Mouse (Mus musculus) fibroblast of lung, adult 2 months (primary cell): Measurements from ENCODE around the gene Unc13b.
A peak's percentile ranks its signal among the peaks of the same experiment; 100 is the strongest.

Experiments used
- DNase-seq: peaks from one replicate; pipeline ENCODE4 v3.0.0-alpha.2; 2011; ENCODE audit warnings: low read depth

Gene Unc13b

DNA sequence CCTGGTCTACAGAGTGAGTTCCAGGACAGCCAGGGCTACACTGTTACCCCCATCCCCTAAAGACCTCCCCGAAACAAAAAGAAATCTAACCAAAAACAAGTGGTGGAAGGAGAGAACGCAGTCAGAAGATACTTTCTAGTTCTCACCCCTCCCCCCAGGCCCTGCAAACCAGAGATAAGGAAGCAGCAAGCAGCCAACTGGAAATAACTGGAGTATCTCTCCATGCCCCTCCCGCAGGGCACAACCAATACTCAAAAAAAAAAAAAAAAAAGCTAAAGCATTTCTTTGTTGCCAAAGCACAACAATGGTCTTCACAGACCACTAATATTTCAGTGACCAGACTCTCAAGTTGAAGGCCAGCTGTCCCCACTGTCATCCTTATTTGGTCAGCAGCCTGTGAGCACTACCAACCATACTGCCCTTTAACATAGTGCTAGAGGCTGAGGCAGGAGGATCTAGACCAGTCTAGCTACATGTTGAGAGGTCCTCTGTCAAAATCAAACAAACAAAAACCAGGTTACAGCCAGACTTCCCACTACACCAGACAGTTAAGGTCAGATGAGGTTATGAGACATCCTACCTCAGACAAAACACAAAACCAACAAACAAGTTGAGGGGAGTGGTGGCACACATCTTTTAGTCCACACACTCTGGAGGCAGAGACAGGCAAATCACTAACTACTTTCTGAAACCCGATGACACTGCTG lies 20.7 kb upstream of the Unc13b start:
- no peak for DNase-seq

- no peak for DNase-seq
These were observed 19.9 kb upstream of the Unc13b start for GRCm38 (mm10) chr4:43038567-43039495.

GRCm38 (mm10) chr4:43039609-43040008 lies 19.1 kb upstream of the Unc13b start:
- no peak for DNase-seq

DNA sequence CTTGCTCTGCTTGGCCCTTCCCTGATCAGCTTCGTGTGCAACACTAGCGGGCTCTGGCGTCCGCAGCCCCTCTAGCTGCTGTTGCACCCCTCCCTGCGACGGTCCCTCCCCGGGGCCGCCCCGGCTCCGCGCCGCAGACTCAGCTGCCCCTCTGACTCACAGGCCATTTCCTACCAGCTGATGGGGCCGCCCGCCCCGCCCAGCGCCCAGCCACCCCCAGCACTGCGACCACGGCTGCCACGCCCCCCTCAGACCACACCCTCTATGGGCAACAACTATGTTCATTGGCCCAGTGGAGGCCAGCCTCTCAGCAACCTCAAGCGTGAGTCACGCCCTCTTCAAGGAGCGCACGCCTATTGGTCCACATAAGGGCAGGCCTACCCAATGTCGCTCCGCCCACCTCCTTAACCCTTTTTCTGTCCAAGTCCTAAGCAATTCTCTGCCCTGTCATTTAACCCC lies 18.6 kb upstream of the Unc13b start:
- DNase-seq: peak; percentile 94

DNA sequence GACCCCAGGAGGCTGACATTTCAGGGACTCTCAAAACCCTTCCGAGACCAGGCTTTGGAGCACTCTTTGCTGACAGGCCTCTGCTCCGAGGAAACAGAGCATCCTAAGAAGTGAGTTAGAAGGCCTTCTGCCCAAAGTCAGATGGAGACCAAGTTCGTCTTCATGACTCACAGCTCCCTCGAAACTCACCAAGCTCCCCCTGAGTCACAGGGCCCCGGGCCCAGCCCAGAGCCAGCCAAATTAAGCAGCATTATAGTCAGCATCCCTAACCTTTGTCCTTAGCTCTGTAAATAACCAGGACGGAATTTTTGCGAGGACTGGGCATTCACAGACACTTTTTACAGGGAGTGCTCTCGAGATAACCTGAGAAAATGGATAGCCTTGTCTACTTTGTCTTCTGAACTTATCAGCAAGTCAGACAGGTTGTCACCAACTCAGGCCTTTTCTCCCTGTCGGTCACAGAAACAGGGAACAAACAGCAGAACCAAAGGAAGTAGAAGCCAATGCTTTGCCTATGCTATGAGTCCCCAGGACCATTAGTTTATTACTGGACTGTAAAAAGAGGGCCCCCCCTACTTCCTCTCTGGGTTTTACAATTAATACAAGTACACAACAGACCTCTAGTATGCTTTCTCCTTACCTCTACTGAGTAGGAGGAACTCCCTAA lies 17.7 kb upstream of the Unc13b start:
- no peak for DNase-seq

DNA sequence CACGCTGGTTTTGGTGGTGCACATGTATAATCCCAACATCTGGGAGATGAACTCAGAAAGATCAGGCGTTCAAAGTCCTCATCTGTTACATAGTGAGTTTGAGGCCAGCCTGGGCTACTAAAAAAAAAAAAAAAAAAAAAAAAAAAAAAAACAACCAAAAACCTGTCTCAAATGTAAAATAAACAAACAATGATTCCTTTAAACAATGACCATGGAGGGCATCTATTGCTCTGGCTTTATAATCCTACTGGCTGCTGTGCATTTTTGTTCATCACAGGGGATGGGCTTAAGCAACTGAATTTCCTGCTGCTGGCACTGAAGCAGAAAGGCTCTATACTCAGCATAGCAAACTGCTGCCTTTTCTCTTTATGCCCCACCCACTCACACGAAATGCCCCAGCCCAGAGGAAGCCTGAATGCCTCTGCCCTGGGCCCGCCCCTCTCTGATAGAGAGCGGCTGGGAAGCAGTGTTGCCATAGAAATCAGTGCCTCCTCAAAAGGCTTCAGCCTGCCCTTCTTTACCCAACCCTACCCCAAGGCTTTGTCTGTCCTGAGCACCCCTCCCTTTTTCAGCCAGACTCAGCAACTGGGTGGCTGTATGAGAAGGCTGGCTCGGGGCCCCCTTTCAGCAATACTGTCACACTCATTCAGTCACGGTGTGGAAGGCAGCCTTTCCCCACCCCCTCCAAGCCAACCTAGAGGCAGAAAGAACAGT lies 15.0 kb upstream of the Unc13b start:
- no peak for DNase-seq

GRCm38 (mm10) chr4:43044673-43045072 lies 14.1 kb upstream of the Unc13b start:
- no peak for DNase-seq

DNA sequence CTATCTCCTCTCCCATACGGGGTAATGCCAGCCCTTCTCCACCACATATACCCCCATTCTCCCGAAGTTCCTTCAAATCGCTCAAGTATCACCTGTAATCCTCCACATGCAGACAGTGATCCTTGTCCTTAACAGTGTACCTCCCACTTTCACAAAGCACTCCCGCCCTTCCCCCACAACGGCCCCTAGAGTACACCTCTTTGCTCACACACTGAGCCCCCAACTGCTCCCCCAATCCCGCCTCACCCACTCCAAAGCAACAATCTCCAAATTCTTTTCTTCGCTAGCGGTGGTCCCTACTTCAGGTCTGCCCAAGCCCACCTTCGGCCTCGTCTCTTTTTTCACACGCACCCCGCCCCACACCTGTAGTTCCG lies 13.5 kb upstream of the Unc13b start:
- DNase-seq: no peak

DNA sequence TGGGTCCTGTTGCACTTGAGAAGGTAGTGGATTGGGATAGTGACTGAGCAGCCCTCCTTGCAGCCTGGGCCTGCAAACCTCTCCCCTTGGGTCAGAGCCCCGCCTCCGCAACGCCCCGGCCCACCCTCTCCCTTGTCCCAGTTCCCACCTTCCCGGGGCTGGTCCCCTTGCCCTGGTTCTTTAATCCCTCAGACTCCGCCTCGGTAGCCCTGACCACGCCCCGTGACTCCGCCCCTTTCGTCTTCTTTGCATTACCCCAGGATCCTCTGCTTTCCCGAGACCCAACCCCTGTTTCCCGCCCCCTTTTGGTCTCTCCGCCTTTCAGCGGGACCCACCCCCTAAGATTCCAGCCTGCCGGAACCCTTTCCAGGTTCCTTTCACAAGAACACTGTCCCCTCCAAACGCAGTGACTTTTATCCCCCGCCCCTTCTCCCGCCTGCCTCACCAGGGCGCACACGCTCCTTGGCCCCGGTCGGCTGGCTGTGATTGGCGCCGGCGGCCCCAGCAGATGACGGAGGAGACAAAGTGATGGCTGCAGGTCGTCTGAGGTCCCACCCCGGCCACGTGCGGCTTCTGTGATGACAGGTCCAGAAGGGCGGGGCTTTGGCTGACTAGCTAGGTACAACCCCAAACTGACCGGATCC lies 13.0 kb upstream of the Unc13b start, which contains the start of gene Fam214b:
Gene Fam214b, minus strand, starts transcription at position 562 of the 644 bp plus-strand sequence.
- peak; percentile 91 for DNase-seq

GRCm38 (mm10) chr4:43046607-43047006 lies 12.1 kb upstream of the Unc13b start:
- no peak for DNase-seq

DNA sequence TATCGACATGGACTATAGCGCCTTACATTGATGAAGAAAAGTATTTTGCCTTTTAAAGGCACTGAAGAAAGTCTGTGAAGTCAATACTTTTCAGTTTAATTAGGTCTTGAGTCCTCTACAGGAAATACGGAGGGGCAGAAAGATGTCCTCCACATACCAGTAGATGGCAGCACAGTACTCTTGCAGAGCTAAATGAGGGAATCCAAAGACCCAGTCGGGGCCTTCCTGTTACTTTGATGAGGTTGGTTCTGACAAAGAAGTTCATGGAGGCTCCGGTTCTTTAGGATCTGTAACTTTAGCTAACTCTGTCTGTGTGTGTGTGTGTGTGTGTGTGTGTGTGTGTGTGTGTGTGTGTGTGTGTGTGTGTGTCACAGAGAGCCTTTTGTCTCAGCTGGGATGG lies 11.5 kb upstream of the Unc13b start:
- no peak for DNase-seq

DNA sequence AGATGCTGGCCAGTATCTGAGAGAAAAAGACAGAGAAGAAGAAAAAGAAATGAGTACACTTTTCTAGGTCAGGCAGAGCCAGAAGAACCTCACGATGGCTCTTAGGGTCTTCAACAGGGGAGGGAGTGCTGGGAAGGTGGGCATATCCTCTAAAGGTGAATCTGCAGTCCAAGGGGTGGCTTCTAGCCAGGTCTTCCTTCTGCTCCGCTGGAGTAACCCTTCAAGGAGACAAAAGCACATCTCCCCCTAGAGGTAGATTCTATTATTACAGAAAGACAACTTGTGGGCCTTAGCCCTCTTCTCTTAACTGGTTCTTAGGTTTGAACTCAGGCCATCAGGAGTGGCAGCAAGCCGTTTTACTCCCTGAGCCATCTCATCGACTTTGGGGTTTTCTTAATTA lies 6.1 kb upstream of the Unc13b start:
- DNase-seq: no peak

DNA sequence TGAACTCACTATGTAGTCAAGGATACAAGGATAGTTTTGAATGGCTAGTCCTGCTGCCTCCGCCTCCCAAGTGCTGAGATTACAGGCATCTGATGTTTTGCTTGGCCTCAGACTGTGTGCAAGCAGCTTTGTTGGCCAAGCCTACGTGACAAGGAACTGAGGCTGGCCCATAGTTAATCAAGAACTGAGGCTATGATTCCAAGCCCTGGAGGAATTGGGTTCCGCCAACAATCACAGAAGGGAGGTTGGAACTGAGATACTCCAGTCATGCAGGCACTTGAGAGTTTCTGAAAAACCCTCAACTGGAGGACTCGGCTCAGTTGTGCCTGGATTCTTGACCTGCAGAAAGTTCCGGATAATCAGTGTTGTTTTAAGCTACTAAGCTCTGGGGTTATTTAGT lies 1.1 kb upstream of the Unc13b start:
- no peak for DNase-seq

GRCm38 (mm10) chr4:43058392-43058752 lies 381 bp upstream of the Unc13b start:
- DNase-seq: no peak

- DNase-seq: no peak
These were observed 944 bp downstream of the Unc13b start for GRCm38 (mm10) chr4:43059697-43060096.

GRCm38 (mm10) chr4:43060286-43060685 lies 1.5 kb downstream of the Unc13b start:
- DNase-seq: no peak

- no peak for DNase-seq
These were observed 6.7 kb downstream of the Unc13b start for GRCm38 (mm10) chr4:43065471-43065870.

DNA sequence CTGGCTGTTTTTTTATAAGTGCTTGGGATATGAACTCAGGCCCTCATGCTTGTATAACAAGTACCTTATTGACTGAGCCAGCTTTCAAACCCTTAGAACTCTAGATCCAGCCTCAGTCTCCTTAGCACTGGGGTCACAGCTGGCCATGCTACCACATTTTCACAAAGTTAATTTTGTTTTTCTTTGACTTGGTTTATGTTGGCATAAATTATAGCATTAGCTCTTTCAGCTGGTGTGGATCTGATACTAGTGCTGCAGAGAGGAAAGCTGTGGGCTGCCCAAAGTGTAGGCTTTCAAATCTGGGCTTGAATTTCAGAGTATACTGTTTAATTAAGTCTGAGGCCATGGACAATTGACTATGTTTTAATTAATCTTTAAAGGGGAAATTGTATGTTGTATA lies 16.2 kb downstream of the Unc13b start:
- DNase-seq: no peak

DNA sequence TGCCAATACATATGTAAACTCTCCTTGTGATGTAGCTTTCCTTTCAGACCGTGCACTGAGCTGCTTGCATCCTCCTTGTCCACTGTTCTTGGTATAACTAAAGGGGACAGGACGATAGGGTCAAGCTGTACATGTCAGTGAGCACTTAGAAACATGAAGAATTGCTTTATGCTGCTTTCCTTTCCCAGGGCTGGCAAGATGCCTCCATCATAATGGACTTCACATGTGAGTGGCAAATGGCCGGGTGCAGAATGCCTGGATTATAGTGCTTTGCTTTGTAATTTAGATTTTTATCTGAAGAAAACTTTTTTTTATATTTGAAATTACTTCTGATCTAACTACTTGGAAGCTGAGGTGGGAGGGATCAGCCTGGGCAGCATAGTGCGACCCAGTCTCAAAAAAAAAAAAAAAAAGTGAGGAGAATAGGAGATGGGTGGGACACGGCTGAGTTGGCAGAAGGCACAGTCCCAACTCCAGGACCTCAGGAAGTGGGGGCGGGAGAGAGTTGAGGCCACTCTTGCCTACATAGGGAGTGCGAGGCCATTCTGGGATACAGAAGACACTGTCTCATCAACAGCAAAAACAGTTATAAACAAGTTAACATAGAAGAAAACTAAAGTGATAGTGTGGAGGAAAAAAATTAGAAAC lies 19.4 kb downstream of the Unc13b start:
- no peak for DNase-seq

- no peak for DNase-seq
These were observed 23.7 kb downstream of the Unc13b start for GRCm38 (mm10) chr4:43082458-43082857.

DNA sequence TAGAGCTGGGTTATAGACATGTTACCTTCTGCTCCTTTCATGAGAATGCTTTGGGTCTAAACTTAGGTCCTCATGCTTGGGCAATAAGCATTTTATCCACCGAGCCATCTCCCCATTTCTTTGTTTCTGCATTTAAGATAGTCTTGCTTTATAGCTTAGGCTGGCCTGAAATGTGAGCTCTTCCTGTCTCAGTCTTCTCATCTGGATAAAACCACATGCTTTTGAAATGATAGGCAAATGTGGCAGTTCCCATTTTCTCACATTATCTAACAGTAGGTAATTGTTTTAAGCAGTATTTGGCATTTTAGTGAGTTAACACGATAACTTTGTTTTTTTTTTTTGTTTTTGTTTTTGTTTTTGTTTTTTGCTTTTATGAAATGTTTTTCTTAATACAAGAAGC lies 31.2 kb downstream of the Unc13b start:
- DNase-seq: no peak
